Mouse (Mus musculus): ENCODE measurements around the gene Gm13698. TPM values are rescaled to one million over a fixed set of nuclear protein-coding genes. Genes with fewer than 3 reads are reported as not detected.

The Gm13698 gene
- polyA plus RNA-seq (2014; fragmentation: Illumina TruSeq; extraction: RNeasy Lipid Tissue Mini Kit (QIAGEN cat#74804); ENCODE audit: low replicate concordance): not detected

GRCm38 (mm10) chr2:83955393-83955792 lies at the start of gene Gm13698:
Gene Gm13698, plus strand, starts transcription at chr2:83955693.

GRCm38 (mm10) chr2:83940931-83941361 lies 14.5 kb upstream of the Gm13698 start, which contains the start of gene Zswim2:
Gene Zswim2, minus strand, starts transcription at chr2:83941228.

GRCm38 (mm10) chr2:83961203-83961602 lies 5.7 kb downstream of the Gm13698 start, which contains the start of gene Gm13693:
Gene Gm13693, plus strand, starts transcription at chr2:83961503.

GRCm38 (mm10) chr2:83967013-83967412 lies 11.5 kb downstream of the Gm13698 start, which contains the start of gene Gm13695:
Gene Gm13695, plus strand, starts transcription at chr2:83967313.

GRCm38 (mm10) chr2:83972823-83973222 lies 17.3 kb downstream of the Gm13698 start, which contains the start of gene Gm13696:
Gene Gm13696, plus strand, starts transcription at chr2:83973123.

GRCm38 (mm10) chr2:83978633-83979032 lies 23.1 kb downstream of the Gm13698 start, which contains the start of gene Gm13694:
Gene Gm13694, plus strand, starts transcription at chr2:83978933.

GRCm38 (mm10) chr2:83984443-83984842 lies 28.9 kb downstream of the Gm13698 start, which contains the start of gene Gm13697:
Gene Gm13697, plus strand, starts transcription at chr2:83984743.

GRCm38 (mm10) chr2:83990253-83990652 lies 34.8 kb downstream of the Gm13698 start, which contains the start of gene Gm13691:
Gene Gm13691, plus strand, starts transcription at chr2:83990553.

Other genes starting within 250 kb of the Gm13698 start
- 39.8 TPM for gene Itgav, start 231.3 kb upstream of the Gm13698 start, polyA plus RNA-seq (2014; fragmentation: Illumina TruSeq; extraction: RNeasy Lipid Tissue Mini Kit (QIAGEN cat#74804); ENCODE audit: low replicate concordance)
- gene Fam171b, start 143.1 kb upstream of the Gm13698 start, polyA plus RNA-seq (2014; fragmentation: Illumina TruSeq; extraction: RNeasy Lipid Tissue Mini Kit (QIAGEN cat#74804); ENCODE audit: low replicate concordance): 5.2 TPM
- not detected for gene Zswim2, start 14.5 kb upstream of the Gm13698 start, polyA plus RNA-seq (2014; fragmentation: Illumina TruSeq; extraction: RNeasy Lipid Tissue Mini Kit (QIAGEN cat#74804); ENCODE audit: low replicate concordance)
- not detected for gene Gm13693, start 5.8 kb downstream of the Gm13698 start, polyA plus RNA-seq (2014; fragmentation: Illumina TruSeq; extraction: RNeasy Lipid Tissue Mini Kit (QIAGEN cat#74804); ENCODE audit: low replicate concordance)
- gene Gm13695, start 11.6 kb downstream of the Gm13698 start, polyA plus RNA-seq (2014; fragmentation: Illumina TruSeq; extraction: RNeasy Lipid Tissue Mini Kit (QIAGEN cat#74804); ENCODE audit: low replicate concordance): not detected
- gene Gm13696, start 17.4 kb downstream of the Gm13698 start, polyA plus RNA-seq (2014; fragmentation: Illumina TruSeq; extraction: RNeasy Lipid Tissue Mini Kit (QIAGEN cat#74804); ENCODE audit: low replicate concordance): not detected
- gene Gm13694, start 23.2 kb downstream of the Gm13698 start, polyA plus RNA-seq (2014; fragmentation: Illumina TruSeq; extraction: RNeasy Lipid Tissue Mini Kit (QIAGEN cat#74804); ENCODE audit: low replicate concordance): not detected
- gene Gm13697, start 29.1 kb downstream of the Gm13698 start, polyA plus RNA-seq (2014; fragmentation: Illumina TruSeq; extraction: RNeasy Lipid Tissue Mini Kit (QIAGEN cat#74804); ENCODE audit: low replicate concordance): not detected
- not detected for gene Gm13691, start 34.9 kb downstream of the Gm13698 start, polyA plus RNA-seq (2014; fragmentation: Illumina TruSeq; extraction: RNeasy Lipid Tissue Mini Kit (QIAGEN cat#74804); ENCODE audit: low replicate concordance)